Mouse (Mus musculus) MN1 (cell line): ENCODE measurements around the gene Olfr1511.
"Not testable (repeated sequence)": the region's sequence is repeated elsewhere in the genome, so short reads cannot be mapped to it uniquely, and the experiment has no call there.

ENCODE experiments used
- DNase-seq: peaks from one replicate; pipeline ENCODE4 v3.0.0-alpha.2; 2016; ENCODE audit warnings: low spot score

The Olfr1511 gene

GRCm38 (mm10) chr14:52397279-52397678, at the start of gene Olfr1511:
Olfr1511 (minus strand) TSS chr14:52397379.
- no peak for DNase-seq

- no peak for DNase-seq
Measured at GRCm38 (mm10) chr14:52442690-52443089, 45.5 kb upstream of the Olfr1511 start, which contains the start of gene Olfr1509. Olfr1509 (plus strand) TSS chr14:52442990.

GRCm38 (mm10) chr14:52427686-52428085, 30.5 kb upstream of the Olfr1511 start:
- no peak for DNase-seq

GRCm38 (mm10) chr14:52414273-52414672, 17.1 kb upstream of the Olfr1511 start, which contains the start of gene Olfr1510:
Olfr1510 (minus strand) TSS chr14:52414373.
- DNase-seq, result no peak

- not testable (repeated sequence) for DNase-seq
Measured at GRCm38 (mm10) chr14:52410142-52410919, 13.2 kb upstream of the Olfr1511 start.

GRCm38 (mm10) chr14:52390084-52390848, 6.9 kb downstream of the Olfr1511 start:
- DNase-seq, result not testable (repeated sequence)

GRCm38 (mm10) chr14:52379068-52379467, 18.1 kb downstream of the Olfr1511 start, which contains the start of gene Olfr1512:
Olfr1512 (minus strand) TSS chr14:52379168.
- no peak for DNase-seq

- DNase-seq, result no peak
Measured at GRCm38 (mm10) chr14:52368741-52369140, 28.4 kb downstream of the Olfr1511 start.

GRCm38 (mm10) chr14:52356308-52356707, 40.9 kb downstream of the Olfr1511 start, which contains the start of gene Olfr1513:
Olfr1513 (minus strand) TSS chr14:52356408.
- DNase-seq, result no peak
